Mouse (Mus musculus) ES-E14 (cell line): ENCODE results near the gene Tmem179b.

Experiments
- CHD2 ChIP-seq: IDR thresholded peaks from 2 replicates; pipeline ENCODE4 v1.6.1; 2014; ENCODE audit warnings: mild to moderate bottlenecking, low read depth, low read length, inconsistent platforms
- HCFC1 ChIP-seq: IDR thresholded peaks from 2 replicates; pipeline ENCODE4 v1.6.1; 2012; ENCODE audit warnings: low read length, inconsistent platforms, borderline replicate concordance; ENCODE audit not compliant: insufficient read depth
- MAFK ChIP-seq: IDR thresholded peaks from 2 replicates; pipeline ENCODE4 v1.6.1; 2014; ENCODE audit warnings: mild to moderate bottlenecking, low read depth, low read length, inconsistent platforms; ENCODE audit not compliant: insufficient read depth

GRCm38 (mm10) chr19:8722907-8723573 is 51.2 kb downstream of the Tmem179b start, which contains the start of gene Slc3a2:
- TF ChIP-seq HCFC1 (peak; percentile 78; the same call in 1 of the 2 replicates), CHD2 (peak; percentile 60; the same call in 1 of the 2 replicates), MAFK (no peak)
